Comparison of ENCODE assay signal across 7 mouse cellular contexts in genomic region chr9:98987131-98987530, GRCm38 (mm10). TPM values are rescaled to one million over a fixed set of nuclear protein-coding genes. Genes with fewer than 3 reads are reported as not detected.
DNase-seq lines count a peak whose midpoint lies in the region; ATAC-seq and TF ChIP-seq lines count a peak whose summit lies in the region.

No protein-coding gene starts in this region.

- WGBS in spleen, adult 2 months: 54% methylated on average over 9 of the region's 9 CpGs
- WGBS in liver, embryonic 11.5 days: 43% methylated on average over 9 of the region's 9 CpGs

- H3K4me1 ChIP-seq in spleen, adult 2 months (ENCODE audit: control insufficient read depth, insufficient read depth, insufficient read length): peaks cover 2% of the 10 kb centered on the region
- H3K4me1 ChIP-seq in embryonic fibroblast, embryonic 13.5 days (ENCODE audit: control insufficient read depth, insufficient read depth, low read length): peaks cover 3% of the 10 kb centered on the region
- peaks cover 7% of the 10 kb centered on the region for H3K4me1 ChIP-seq in liver, embryonic 11.5 days (replicated peaks; ENCODE audit: control insufficient read depth, insufficient read depth, low read length)

- peak overlapping the region; percentile 96 for H3K4me2 ChIP-seq in liver, embryonic 11.5 days

- peak overlapping the region; percentile 82 for H3K9ac ChIP-seq in liver, embryonic 11.5 days (ENCODE audit: low read depth, low read length)

- TF ChIP-seq POLR2A in spleen, adult 2 months (IDR thresholded peaks at IDR 0.05; ENCODE audit: low read depth, low read length): no peak
- TF ChIP-seq POLR2A in embryonic fibroblast, embryonic 13.5 days (IDR thresholded peaks at IDR 0.05; ENCODE audit: low read depth, low read length): no peak

- H3K27ac ChIP-seq in spleen, adult 2 months (ENCODE audit: insufficient read depth, low read length): no peak overlapping the region
- no peak overlapping the region for H3K27ac ChIP-seq in embryonic fibroblast, embryonic 13.5 days (ENCODE audit: insufficient read depth, low read length)
- no peak overlapping the region for H3K27ac ChIP-seq in liver, embryonic 11.5 days (ENCODE audit: low read depth, low read length)

- H3K27me3 ChIP-seq in spleen, adult 2 months (ENCODE audit: control insufficient read depth, insufficient read depth, low read length): no peaks in the 10 kb centered on the region
- H3K27me3 ChIP-seq in liver, embryonic 11.5 days (replicated peaks; ENCODE audit: control insufficient read depth, insufficient read depth, low read length): peaks cover 4% of the 10 kb centered on the region; the same call in 1 of the 2 replicates

- H3K9me3 ChIP-seq in liver, embryonic 11.5 days (ENCODE audit: control insufficient read depth, low read length): no peaks in the 10 kb centered on the region

- no peak for TF ChIP-seq CTCF in spleen, adult 2 months (IDR thresholded peaks at IDR 0.05; ENCODE audit: extremely low read depth, insufficient read depth, insufficient read length, insufficient replicate concordance)
- TF ChIP-seq CTCF in embryonic fibroblast, embryonic 13.5 days (IDR thresholded peaks at IDR 0.05; ENCODE audit: borderline replicate concordance, insufficient read depth, low read length): no peak

- H3K4me3 ChIP-seq in spleen, adult 2 months (ENCODE audit: extremely low read depth, insufficient read depth, insufficient read length): peak overlapping the region; percentile 77; the same call in 1 of the 2 replicates
- peak overlapping the region; percentile 98 for H3K4me3 ChIP-seq in embryonic fibroblast, embryonic 13.5 days (ENCODE audit: insufficient read depth, low read length)
- H3K4me3 ChIP-seq in liver, embryonic 11.5 days (ENCODE audit: low read depth, low read length): peak overlapping the region; percentile 80

- no peak for DNase-seq in spleen, adult 2 months (ENCODE audit: low read depth in 1 of 2, low spot score in 2 of 2)
- DNase-seq in spleen, adult 12 weeks (ENCODE audit: low spot score): no peak
- no peak for DNase-seq in liver, embryonic 11.5 days (ENCODE audit: low spot score)
- DNase-seq in urinary bladder, postnatal 25 days (ENCODE audit: low spot score): no peak

- H3K36me3 ChIP-seq in spleen, adult 2 months (ENCODE audit: control insufficient read depth, insufficient read depth, low read length): no peaks in the 10 kb centered on the region
- no peaks in the 10 kb centered on the region for H3K36me3 ChIP-seq in liver, embryonic 11.5 days (ENCODE audit: control insufficient read depth, insufficient read depth, low read length)

- no peak for ATAC-seq in liver, embryonic 11.5 days (replicated peaks; ENCODE audit: low FRiP score)
- ATAC-seq in cerebellum, adult (ENCODE audit: insufficient number of reproducible peaks, low FRiP score, low TSS enrichment): no peak
- no peak for ATAC-seq in megakaryocyte progenitor cell, adult 5-6 weeks (replicated peaks; ENCODE audit: poor library complexity)

RNA-seq across cellular contexts. Expression of gene Faim, which starts 1.0 kb away (rescaled TPM):
- polyA plus RNA-seq in spleen, adult 2 months (2012; rRNA removed): 2.9 and 4.6 TPM in 2 replicates
- 26.5 and 33.9 TPM in 2 replicates for polyA plus RNA-seq in embryonic fibroblast, embryonic 13.5 days (2011; ENCODE audit: insufficient read length, low read depth, missing spikeins)
- 44.9 and 47.4 TPM in 2 replicates for polyA plus RNA-seq in liver, embryonic 11.5 days (2014; fragmentation: Nextera tagmentation; extraction: Ambion mirVana)
- total RNA-seq in megakaryocyte progenitor cell, adult 5-6 weeks (2015): 45.6 and 51.6 TPM in 2 replicates
- total RNA-seq in megakaryocyte progenitor cell, adult 5-6 weeks (2017): 115 and 117 TPM in 2 replicates

RNA-seq across cellular contexts. Expression of gene Foxl2, which starts 32.0 kb away (rescaled TPM):
- not detected in 2 replicates for polyA plus RNA-seq in spleen, adult 2 months (2012; rRNA removed)
- 0.20 and 0.32 TPM in 2 replicates for polyA plus RNA-seq in embryonic fibroblast, embryonic 13.5 days (2011; ENCODE audit: insufficient read length, low read depth, missing spikeins)
- polyA plus RNA-seq in liver, embryonic 11.5 days (2014; fragmentation: Nextera tagmentation; extraction: Ambion mirVana): not detected in 2 replicates
- not detected in 2 replicates for total RNA-seq in megakaryocyte progenitor cell, adult 5-6 weeks (2015)
- not detected in 2 replicates for total RNA-seq in megakaryocyte progenitor cell, adult 5-6 weeks (2017)

RNA-seq across cellular contexts. Expression of gene Gm1123, which starts 48.4 kb away (rescaled TPM):
- 0.05 TPM in 1 of 2 replicates, not detected in the other for polyA plus RNA-seq in spleen, adult 2 months (2012; rRNA removed)
- polyA plus RNA-seq in embryonic fibroblast, embryonic 13.5 days (2011; ENCODE audit: insufficient read length, low read depth, missing spikeins): not detected in 2 replicates
- polyA plus RNA-seq in liver, embryonic 11.5 days (2014; fragmentation: Nextera tagmentation; extraction: Ambion mirVana): 0.12 TPM in 1 of 2 replicates, not detected in the other
- not detected in 2 replicates for total RNA-seq in megakaryocyte progenitor cell, adult 5-6 weeks (2015)
- total RNA-seq in megakaryocyte progenitor cell, adult 5-6 weeks (2017): not detected in 2 replicates
